Mouse (Mus musculus): ENCODE measurements around the gene Gna13.

DNA sequence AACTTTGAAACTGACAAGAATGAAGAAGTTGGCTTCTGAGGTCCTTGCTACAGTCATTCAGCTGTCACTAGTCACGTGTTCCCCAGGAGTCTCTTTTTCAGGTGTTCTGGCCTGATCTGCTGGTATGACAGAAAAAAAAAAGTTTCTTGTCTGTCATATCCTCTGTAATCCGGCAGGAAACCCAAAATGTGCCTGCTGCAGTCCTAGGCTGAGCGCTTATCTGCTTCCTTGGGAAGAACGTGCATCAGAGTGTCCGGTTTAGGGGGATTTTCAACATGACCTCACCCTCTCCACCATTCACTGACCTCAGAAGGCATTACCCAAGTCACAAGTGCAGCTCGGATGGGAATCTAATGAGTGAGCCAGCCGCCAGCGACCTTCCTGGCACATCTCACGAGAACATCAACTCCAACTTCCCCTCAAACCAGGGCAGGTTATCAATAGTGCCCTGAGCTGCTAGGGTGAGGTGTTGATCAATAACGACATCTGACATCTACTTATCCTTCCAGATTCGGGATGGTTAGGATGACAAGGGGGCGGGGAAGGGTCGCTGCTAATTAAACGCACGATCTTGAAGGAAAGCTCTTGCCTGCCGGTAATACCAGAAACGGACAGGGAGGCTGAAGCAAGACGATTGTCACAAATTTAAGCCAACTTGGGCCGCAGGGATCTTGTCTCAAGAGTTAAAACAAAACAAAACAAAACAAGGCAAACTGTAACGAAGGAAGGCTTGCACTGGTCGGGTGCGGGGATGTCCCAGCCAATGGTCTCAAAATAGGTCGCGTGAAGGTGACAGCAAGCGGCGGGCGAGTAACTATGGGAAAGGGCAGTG, 784 bp upstream of the Gna13 start:
- no peak for TF ChIP-seq CTCF (conservative IDR thresholded peaks at IDR 0.05 in 1 of 2, IDR thresholded peaks at IDR 0.05 in 1 of 2; ENCODE audit: low read depth in 2 of 2, low read length in 2 of 2)
- TF ChIP-seq MAX (IDR thresholded peaks at IDR 0.05; ENCODE audit: low read length): peak; percentile 85
- peak; percentile 42; the same call in 1 of the 2 replicates for TF ChIP-seq EP300 (IDR thresholded peaks at IDR 0.05; ENCODE audit: low read length)
- peak; percentile 11; the same call in 1 of the 2 replicates for TF ChIP-seq NELFE (IDR thresholded peaks at IDR 0.05; ENCODE audit: low read depth, low read length)
- TF ChIP-seq TCF12 (IDR thresholded peaks at IDR 0.05; ENCODE audit: low read depth, low read length): no peak; the same call in 1 of the 2 replicates
- peak; percentile 62; the same call in 1 of the 2 replicates for TF ChIP-seq MEF2A (IDR thresholded peaks at IDR 0.05; ENCODE audit: borderline replicate concordance, low read depth, low read length)
- no peak for TF ChIP-seq SMC3 (IDR thresholded peaks at IDR 0.05; ENCODE audit: low read depth, low read length)
- no peak for TF ChIP-seq E2F4 (IDR thresholded peaks at IDR 0.05; ENCODE audit: insufficient replicate concordance, low read depth, low read length)
- no peak for TF ChIP-seq GABPA (IDR thresholded peaks at IDR 0.05; ENCODE audit: insufficient replicate concordance, low read depth, low read length)
- peak; percentile 10; the same call in 1 of the 2 replicates for TF ChIP-seq MYC (IDR thresholded peaks at IDR 0.05; ENCODE audit: low read depth, low read length)
- peak; percentile 36 for TF ChIP-seq SIN3A (IDR thresholded peaks at IDR 0.05; ENCODE audit: low read length)

Measured in CH12.LX (cell line).